Mouse (Mus musculus) hindbrain, embryonic 15.5 days (tissue): ENCODE measurements at regions not wholly inside any gene's neighbourhood (a gene's known extent, or its start where the extent isn't known, plus 50 kb on each side); places are given as distances from the start of the nearest gene placed in this dataset.

Experiments
- ATAC-seq: fragments of 200-750 bp; cut with Nextera tagmentation; 2 replicates; pipeline ENCODE4 v1.8.0; 2017; ENCODE audit warnings: low read depth, moderate number of reproducible peaks, moderate TSS enrichment; ENCODE audit not compliant: low FRiP score
- H3K27ac ChIP-seq: fragments of 300-500 bp; sonication (generic); replicated peaks from 2 replicates; pipeline ENCODE4 v1.5.1; 2015; ENCODE audit warnings: mild to moderate bottlenecking, inconsistent platforms
- H3K27me3 ChIP-seq: fragments of 300-500 bp; sonication (generic); 2 replicates; pipeline ENCODE4 v1.6.1; 2015; ENCODE audit warnings: control low read depth, inconsistent platforms
- H3K36me3 ChIP-seq: fragments of 300-500 bp; sonication (generic); 2 replicates; pipeline ENCODE4 v1.6.1; 2015; ENCODE audit warnings: control low read depth, inconsistent platforms
- H3K4me1 ChIP-seq: fragments of 300-500 bp; sonication (generic); replicated peaks from 2 replicates; pipeline ENCODE4 v1.6.1; 2015; ENCODE audit warnings: control low read depth, inconsistent platforms
- H3K4me2 ChIP-seq: fragments of 300-500 bp; sonication (generic); 2 replicates; pipeline ENCODE4 v1.6.1; 2015; ENCODE audit warnings: moderate library complexity, mild to moderate bottlenecking, inconsistent platforms
- H3K4me3 ChIP-seq: fragments of 300-500 bp; sonication (generic); 2 replicates; pipeline ENCODE4 v1.5.1; 2015; ENCODE audit warnings: mild to moderate bottlenecking, inconsistent platforms
- H3K9ac ChIP-seq: fragments of 300-500 bp; sonication (generic); 2 replicates; pipeline ENCODE4 v1.6.1; 2015; ENCODE audit warnings: inconsistent platforms
- H3K9me3 ChIP-seq: fragments of 300-500 bp; sonication (generic); 2 replicates; pipeline ENCODE4 v1.6.1; 2016; ENCODE audit warnings: control low read depth, inconsistent platforms
- whole genome bisulfite sequencing: fragments of 180-500 bp; shearing (Covaris S2); methylation state at CpG from one replicate; pipeline ENCODE4 v1.1.7; 2015; 5-methylcytosine and 5-hydroxymethylcytosine counted together

- H3K9ac ChIP-seq: no peak overlapping the region
- no peak overlapping the region for H3K4me2 ChIP-seq
- no peaks in the 10 kb centered on the region for H3K9me3 ChIP-seq
- H3K27me3 ChIP-seq: no peaks in the 10 kb centered on the region
- H3K27ac ChIP-seq: no peak overlapping the region
- no peaks in the 10 kb centered on the region for H3K4me1 ChIP-seq
- ATAC-seq: no peak
- no peak overlapping the region for H3K4me3 ChIP-seq
- WGBS: 90% methylated on average over 11 of the region's 11 CpGs
- no peaks in the 10 kb centered on the region for H3K36me3 ChIP-seq
These were observed 150.0 kb upstream of the Haao start for GRCm38 (mm10) chr17:83997778-83998177.

GRCm38 (mm10) chr17:83993028-83993427, 145.3 kb upstream of the Haao start:
- ATAC-seq: no peak

GRCm38 (mm10) chr17:83990421-83991365, 142.9 kb upstream of the Haao start:
- Histone ChIP-seq H3K4me2 (no peak overlapping the region), H3K27me3 (no peaks in the 10 kb centered on the region), H3K9ac (no peak overlapping the region), H3K4me3 (no peak overlapping the region), H3K4me1 (peaks cover 15% of the 10 kb centered on the region), H3K36me3 (no peaks in the 10 kb centered on the region), H3K27ac (no peak overlapping the region), H3K9me3 (no peaks in the 10 kb centered on the region)
- WGBS: 72% methylated on average over 13 of the region's 13 CpGs
- ATAC-seq: no peak

More at GRCm38 (mm10) chr17:83993028-83993427, 145.3 kb upstream of the Haao start:
- Histone ChIP-seq H3K27me3 (no peaks in the 10 kb centered on the region), H3K4me1 (peaks cover 8% of the 10 kb centered on the region), H3K36me3 (no peaks in the 10 kb centered on the region), H3K9me3 (no peaks in the 10 kb centered on the region), H3K4me2 (no peak overlapping the region), H3K4me3 (no peak overlapping the region), H3K9ac (no peak overlapping the region), H3K27ac (no peak overlapping the region)
- WGBS: 82% methylated on average over 2 of the region's 2 CpGs

- no peak for ATAC-seq
- peak overlapping the region; percentile 42; the same call in 1 of the 2 replicates for H3K27ac ChIP-seq
These were observed 141.1 kb upstream of the Haao start for GRCm38 (mm10) chr17:83988897-83989296.

GRCm38 (mm10) chr17:83988165-83988564, 140.4 kb upstream of the Haao start:
- no peak overlapping the region for H3K27ac ChIP-seq
- no peak overlapping the region for H3K9ac ChIP-seq
- H3K27me3 ChIP-seq: no peaks in the 10 kb centered on the region
- no peak overlapping the region for H3K4me2 ChIP-seq
- peaks cover 23% of the 10 kb centered on the region for H3K4me1 ChIP-seq
- no peak overlapping the region for H3K4me3 ChIP-seq
- no peaks in the 10 kb centered on the region for H3K36me3 ChIP-seq
- WGBS: 95% methylated on average over 5 of the region's 5 CpGs
- ATAC-seq: no peak
- H3K9me3 ChIP-seq: no peaks in the 10 kb centered on the region

More at GRCm38 (mm10) chr17:83988897-83989296, 141.1 kb upstream of the Haao start:
- WGBS: 16% methylated on average over 6 of the region's 6 CpGs
- no peak overlapping the region for H3K9ac ChIP-seq
- H3K27me3 ChIP-seq: no peaks in the 10 kb centered on the region
- H3K9me3 ChIP-seq: no peaks in the 10 kb centered on the region
- H3K4me2 ChIP-seq: no peak overlapping the region
- H3K4me3 ChIP-seq: no peak overlapping the region
- peaks cover 16% of the 10 kb centered on the region for H3K4me1 ChIP-seq
- no peaks in the 10 kb centered on the region for H3K36me3 ChIP-seq

GRCm38 (mm10) chr17:83987683-83988082, 139.9 kb upstream of the Haao start:
- 89% methylated on average over 4 of the region's 4 CpGs for WGBS
- ATAC-seq: no peak
- H3K27ac ChIP-seq: no peak overlapping the region
- no peaks in the 10 kb centered on the region for H3K36me3 ChIP-seq
- H3K4me3 ChIP-seq: no peak overlapping the region
- H3K9ac ChIP-seq: no peak overlapping the region
- H3K4me2 ChIP-seq: no peak overlapping the region
- no peaks in the 10 kb centered on the region for H3K27me3 ChIP-seq
- H3K9me3 ChIP-seq: no peaks in the 10 kb centered on the region
- peaks cover 27% of the 10 kb centered on the region for H3K4me1 ChIP-seq

- Histone ChIP-seq H3K27ac (peak overlapping the region; percentile 68), H3K27me3 (no peaks in the 10 kb centered on the region), H3K36me3 (no peaks in the 10 kb centered on the region), H3K9me3 (no peaks in the 10 kb centered on the region), H3K4me1 (peaks cover 31% of the 10 kb centered on the region), H3K9ac (no peak overlapping the region), H3K4me3 (no peak overlapping the region), H3K4me2 (no peak overlapping the region)
- 51% methylated on average over 15 of the region's 15 CpGs for WGBS
- peak; percentile 63 for ATAC-seq
These were observed 138.3 kb upstream of the Haao start for GRCm38 (mm10) chr17:83985916-83986578.

GRCm38 (mm10) chr17:83985333-83985790, 137.6 kb upstream of the Haao start:
- H3K4me1 ChIP-seq: peaks cover 31% of the 10 kb centered on the region
- no peak for ATAC-seq
- H3K27ac ChIP-seq: peak overlapping the region; percentile 68; the same call in 1 of the 2 replicates
- H3K9me3 ChIP-seq: no peaks in the 10 kb centered on the region
- 42% methylated on average over 17 of the region's 17 CpGs for WGBS
- no peak overlapping the region for H3K4me2 ChIP-seq
- no peaks in the 10 kb centered on the region for H3K27me3 ChIP-seq
- H3K4me3 ChIP-seq: no peak overlapping the region
- no peak overlapping the region for H3K9ac ChIP-seq
- no peaks in the 10 kb centered on the region for H3K36me3 ChIP-seq

- Histone ChIP-seq H3K36me3 (no peaks in the 10 kb centered on the region), H3K4me3 (no peak overlapping the region), H3K9ac (no peak overlapping the region), H3K4me1 (peaks cover 26% of the 10 kb centered on the region), H3K9me3 (no peaks in the 10 kb centered on the region), H3K27ac (peak overlapping the region; percentile 58), H3K4me2 (no peak overlapping the region), H3K27me3 (no peaks in the 10 kb centered on the region)
- ATAC-seq: no peak
- 92% methylated on average over 9 of the region's 9 CpGs for WGBS
These were observed 136.2 kb upstream of the Haao start for GRCm38 (mm10) chr17:83983837-83984388.

GRCm38 (mm10) chr17:83983070-83983836, 135.5 kb upstream of the Haao start:
- 37% methylated on average over 18 of the region's 18 CpGs for WGBS
- peak; percentile 49; the same call in 1 of the 2 replicates for ATAC-seq
- Histone ChIP-seq H3K9me3 (no peaks in the 10 kb centered on the region), H3K4me3 (no peak overlapping the region), H3K4me2 (no peak overlapping the region), H3K4me1 (peaks cover 23% of the 10 kb centered on the region), H3K27me3 (no peaks in the 10 kb centered on the region), H3K27ac (peak overlapping the region; percentile 58), H3K9ac (no peak overlapping the region), H3K36me3 (no peaks in the 10 kb centered on the region)

- no peak overlapping the region for H3K4me3 ChIP-seq
- peak overlapping the region; percentile 58 for H3K27ac ChIP-seq
- WGBS: 53% methylated on average over 8 of the region's 8 CpGs
- H3K36me3 ChIP-seq: no peaks in the 10 kb centered on the region
- H3K4me1 ChIP-seq: peaks cover 23% of the 10 kb centered on the region
- ATAC-seq: no peak
- H3K4me2 ChIP-seq: no peak overlapping the region
- H3K27me3 ChIP-seq: no peaks in the 10 kb centered on the region
- no peak overlapping the region for H3K9ac ChIP-seq
- no peaks in the 10 kb centered on the region for H3K9me3 ChIP-seq
These were observed 134.9 kb upstream of the Haao start for GRCm38 (mm10) chr17:83982700-83983069.
